Mouse (Mus musculus): ENCODE measurements at regions not wholly inside any gene's neighbourhood (a gene's known extent, or its start where the extent isn't known, plus 50 kb on each side); places are given as distances from the start of the nearest gene placed in this dataset.

DNA sequence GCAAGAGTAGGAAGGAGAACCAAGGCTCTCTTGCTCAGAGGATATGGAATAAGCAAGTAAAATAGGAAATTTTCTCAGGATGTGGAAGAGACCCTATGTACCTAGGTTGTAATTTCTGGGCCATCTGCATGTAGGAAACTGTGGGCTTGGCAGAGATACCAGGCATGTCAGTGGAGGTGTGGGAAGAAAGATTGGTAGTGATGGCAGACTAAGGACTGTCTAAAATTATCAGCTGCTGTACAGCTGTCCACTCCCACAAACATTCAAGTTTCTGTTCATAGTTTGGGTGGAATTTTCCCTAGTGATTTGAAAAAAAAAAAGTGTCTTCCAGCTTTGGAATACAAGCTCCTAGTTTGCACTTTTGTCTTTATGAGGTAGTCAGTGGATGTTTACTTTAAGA is 744.7 kb downstream of the Dhx35 start:
- H3K36me3 ChIP-seq (ENCODE audit: control insufficient read depth, insufficient read depth, low read length), result no peaks in the 10 kb centered on the region
- H3K27me3 ChIP-seq (ENCODE audit: control insufficient read depth, insufficient read depth, low read length), result no peaks in the 10 kb centered on the region
- TF ChIP-seq POLR2A (IDR thresholded peaks at IDR 0.05; ENCODE audit: low read depth, low read length) (no peak), CTCF (IDR thresholded peaks at IDR 0.05; ENCODE audit: extremely low read depth, insufficient read depth, insufficient read length, insufficient replicate concordance) (no peak)
- H3K4me3 ChIP-seq (ENCODE audit: extremely low read depth, insufficient read depth, insufficient read length), result no peak overlapping the region
- no peaks in the 10 kb centered on the region for H3K4me1 ChIP-seq (ENCODE audit: control insufficient read depth, insufficient read depth, insufficient read length)
- no peak for DNase-seq (ENCODE audit: low read depth in 1 of 2, low spot score in 2 of 2)
- H3K27ac ChIP-seq (ENCODE audit: insufficient read depth, low read length), result no peak overlapping the region

- no peaks in the 10 kb centered on the region for H3K27me3 ChIP-seq (ENCODE audit: control insufficient read depth, insufficient read depth, low read length)
- TF ChIP-seq POLR2A (IDR thresholded peaks at IDR 0.05; ENCODE audit: low read depth, low read length) (no peak), CTCF (IDR thresholded peaks at IDR 0.05; ENCODE audit: extremely low read depth, insufficient read depth, insufficient read length, insufficient replicate concordance) (no peak)
- WGBS, result 87% methylated on average over 3 of the region's 3 CpGs
- H3K27ac ChIP-seq (ENCODE audit: insufficient read depth, low read length), result no peak overlapping the region
- no peak for DNase-seq (ENCODE audit: low read depth in 1 of 2, low spot score in 2 of 2)
- no peaks in the 10 kb centered on the region for H3K4me1 ChIP-seq (ENCODE audit: control insufficient read depth, insufficient read depth, insufficient read length)
- H3K4me3 ChIP-seq (ENCODE audit: extremely low read depth, insufficient read depth, insufficient read length), result no peak overlapping the region
- no peaks in the 10 kb centered on the region for H3K36me3 ChIP-seq (ENCODE audit: control insufficient read depth, insufficient read depth, low read length)
Observed at GRCm38 (mm10) chr2:159557567-159557966, 763.0 kb downstream of the Dhx35 start.

- Histone ChIP-seq H3K27ac (ENCODE audit: insufficient read depth, low read length) (no peak overlapping the region), H3K4me1 (ENCODE audit: control insufficient read depth, insufficient read depth, insufficient read length) (no peaks in the 10 kb centered on the region), H3K4me3 (ENCODE audit: extremely low read depth, insufficient read depth, insufficient read length) (no peak overlapping the region), H3K27me3 (ENCODE audit: control insufficient read depth, insufficient read depth, low read length) (no peaks in the 10 kb centered on the region), H3K36me3 (ENCODE audit: control insufficient read depth, insufficient read depth, low read length) (no peaks in the 10 kb centered on the region)
- TF ChIP-seq CTCF (IDR thresholded peaks at IDR 0.05; ENCODE audit: extremely low read depth, insufficient read depth, insufficient read length, insufficient replicate concordance), result no peak
- TF ChIP-seq POLR2A (IDR thresholded peaks at IDR 0.05; ENCODE audit: low read depth, low read length), result no peak
- WGBS, result 88% methylated on average over 4 of the region's 4 CpGs
- DNase-seq (ENCODE audit: low read depth in 1 of 2, low spot score in 2 of 2), result no peak
Observed at GRCm38 (mm10) chr2:159565255-159565654, 768.7 kb downstream of the Gm826 start.

DNA sequence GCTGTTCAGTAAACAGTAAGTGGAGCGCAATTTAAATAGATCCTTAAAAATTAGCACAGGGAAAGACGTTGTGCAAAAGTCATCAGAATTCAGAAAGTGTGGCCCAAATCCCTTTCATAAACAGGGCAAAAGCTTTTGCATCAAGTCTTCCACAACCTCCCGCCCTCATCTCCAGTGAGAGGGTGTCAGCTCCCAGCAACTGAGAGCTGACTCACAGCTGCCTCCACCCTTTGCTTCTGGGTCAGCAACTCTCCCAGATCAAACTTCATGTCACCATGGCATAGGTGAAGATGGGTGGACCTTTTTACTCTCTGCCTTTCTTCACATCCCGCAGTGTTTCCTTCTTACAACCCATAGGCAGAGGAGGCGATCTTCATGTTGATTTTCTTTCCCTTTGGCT is 768.0 kb downstream of the Gm826 start:
- no peak overlapping the region for H3K27ac ChIP-seq (ENCODE audit: insufficient read depth, low read length)
- TF ChIP-seq POLR2A (IDR thresholded peaks at IDR 0.05; ENCODE audit: low read depth, low read length), result no peak
- no peak for TF ChIP-seq CTCF (IDR thresholded peaks at IDR 0.05; ENCODE audit: extremely low read depth, insufficient read depth, insufficient read length, insufficient replicate concordance)
- H3K4me1 ChIP-seq (ENCODE audit: control insufficient read depth, insufficient read depth, insufficient read length), result no peaks in the 10 kb centered on the region
- H3K4me3 ChIP-seq (ENCODE audit: extremely low read depth, insufficient read depth, insufficient read length), result no peak overlapping the region
- DNase-seq (ENCODE audit: low read depth in 1 of 2, low spot score in 2 of 2), result no peak
- 87% methylated on average over 5 of the region's 5 CpGs for WGBS
- no peaks in the 10 kb centered on the region for H3K36me3 ChIP-seq (ENCODE audit: control insufficient read depth, insufficient read depth, low read length)
- H3K27me3 ChIP-seq (ENCODE audit: control insufficient read depth, insufficient read depth, low read length), result no peaks in the 10 kb centered on the region

GRCm38 (mm10) chr2:159566461-159566860 is 767.5 kb downstream of the Gm826 start:
- H3K4me1 ChIP-seq (ENCODE audit: control insufficient read depth, insufficient read depth, insufficient read length), result no peaks in the 10 kb centered on the region
- 64% methylated on average over 5 of the region's 5 CpGs for WGBS
- H3K27ac ChIP-seq (ENCODE audit: insufficient read depth, low read length), result no peak overlapping the region
- no peak for DNase-seq (ENCODE audit: low read depth in 1 of 2, low spot score in 2 of 2)
- TF ChIP-seq CTCF (IDR thresholded peaks at IDR 0.05; ENCODE audit: extremely low read depth, insufficient read depth, insufficient read length, insufficient replicate concordance) (no peak), POLR2A (IDR thresholded peaks at IDR 0.05; ENCODE audit: low read depth, low read length) (no peak)
- no peaks in the 10 kb centered on the region for H3K36me3 ChIP-seq (ENCODE audit: control insufficient read depth, insufficient read depth, low read length)
- no peaks in the 10 kb centered on the region for H3K27me3 ChIP-seq (ENCODE audit: control insufficient read depth, insufficient read depth, low read length)
- no peak overlapping the region for H3K4me3 ChIP-seq (ENCODE audit: extremely low read depth, insufficient read depth, insufficient read length)

DNA sequence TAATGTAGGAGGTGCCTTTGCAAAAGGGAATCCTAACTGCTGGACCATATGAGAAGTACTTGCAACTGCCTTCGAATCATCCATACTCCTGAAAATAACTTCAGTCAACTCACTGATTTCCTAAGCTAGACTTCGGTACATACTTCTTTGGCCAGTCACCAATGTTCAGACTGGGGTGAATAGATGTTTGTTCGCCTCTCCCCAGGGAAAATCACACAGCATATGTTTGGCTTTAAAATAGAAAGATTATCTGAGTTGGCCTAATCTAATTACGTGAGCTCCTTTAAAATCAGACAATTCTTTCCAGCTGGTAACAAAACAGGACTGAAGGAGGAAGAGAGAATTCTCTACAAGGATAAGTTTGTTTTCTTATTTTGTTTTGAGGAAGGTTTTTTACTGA is 765.6 kb downstream of the Gm826 start:
- TF ChIP-seq POLR2A (IDR thresholded peaks at IDR 0.05; ENCODE audit: low read depth, low read length), result no peak
- no peak for TF ChIP-seq CTCF (IDR thresholded peaks at IDR 0.05; ENCODE audit: extremely low read depth, insufficient read depth, insufficient read length, insufficient replicate concordance)
- no peak overlapping the region for H3K4me3 ChIP-seq (ENCODE audit: extremely low read depth, insufficient read depth, insufficient read length)
- no peaks in the 10 kb centered on the region for H3K4me1 ChIP-seq (ENCODE audit: control insufficient read depth, insufficient read depth, insufficient read length)
- DNase-seq (ENCODE audit: low read depth in 1 of 2, low spot score in 2 of 2), result no peak
- no peaks in the 10 kb centered on the region for H3K27me3 ChIP-seq (ENCODE audit: control insufficient read depth, insufficient read depth, low read length)
- H3K36me3 ChIP-seq (ENCODE audit: control insufficient read depth, insufficient read depth, low read length), result no peaks in the 10 kb centered on the region
- WGBS, result 84% methylated on average over 4 of the region's 4 CpGs
- no peak overlapping the region for H3K27ac ChIP-seq (ENCODE audit: insufficient read depth, low read length)

DNA sequence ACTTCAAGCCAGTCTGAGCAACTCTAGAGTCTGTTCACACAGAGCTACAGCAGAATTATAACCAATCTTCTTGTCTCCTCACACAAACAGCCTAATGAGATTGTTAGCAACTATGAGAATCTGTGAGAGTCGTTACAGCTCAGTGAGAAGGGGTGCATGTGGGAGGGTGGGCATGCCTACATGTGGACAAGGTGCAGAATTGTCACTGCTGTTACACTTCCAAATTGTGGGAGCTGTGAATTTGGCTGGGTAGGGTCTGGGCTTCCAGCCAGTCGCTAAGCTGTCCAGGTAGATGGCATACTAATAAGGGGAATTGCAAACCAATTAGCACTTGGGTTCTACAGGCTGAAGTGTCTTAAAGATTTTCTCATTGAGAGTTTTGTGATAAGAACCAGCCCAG is 762.1 kb downstream of the Gm826 start:
- Histone ChIP-seq H3K36me3 (ENCODE audit: control insufficient read depth, insufficient read depth, low read length) (no peaks in the 10 kb centered on the region), H3K27ac (ENCODE audit: insufficient read depth, low read length) (no peak overlapping the region), H3K27me3 (ENCODE audit: control insufficient read depth, insufficient read depth, low read length) (no peaks in the 10 kb centered on the region), H3K4me3 (ENCODE audit: extremely low read depth, insufficient read depth, insufficient read length) (no peak overlapping the region), H3K4me1 (ENCODE audit: control insufficient read depth, insufficient read depth, insufficient read length) (no peaks in the 10 kb centered on the region)
- no peak for TF ChIP-seq POLR2A (IDR thresholded peaks at IDR 0.05; ENCODE audit: low read depth, low read length)
- no peak for TF ChIP-seq CTCF (IDR thresholded peaks at IDR 0.05; ENCODE audit: extremely low read depth, insufficient read depth, insufficient read length, insufficient replicate concordance)
- 87% methylated on average over 2 of the region's 2 CpGs for WGBS
- DNase-seq (ENCODE audit: low read depth in 1 of 2, low spot score in 2 of 2), result no peak
